Mouse (Mus musculus) bone marrow macrophage, adult 2 months (primary cell): ENCODE results near the gene Cacnb1.

ENCODE experiments used
- CTCF ChIP-seq: IDR thresholded peaks from 2 replicates; pipeline ENCODE4 v1.5.1; 2012; ENCODE audit warnings: low read depth, mild to moderate bottlenecking, low read length, moderate library complexity
- POLR2A ChIP-seq: IDR thresholded peaks from 2 replicates; pipeline ENCODE4 v1.6.1; 2012; ENCODE audit warnings: mild to moderate bottlenecking, low read depth, low read length, borderline replicate concordance

- TF ChIP-seq POLR2A (no peak), CTCF (no peak)
Measured at GRCm38 (mm10) chr11:97999748-98000147, 23.1 kb downstream of the Cacnb1 start.
